Mouse (Mus musculus) heart, embryonic 11.5 days (tissue): ENCODE results near the gene Atg5. TPM values are rescaled to one million over a fixed set of nuclear protein-coding genes. Genes with fewer than 3 reads are reported as not detected.

ENCODE experiments used
- ATAC-seq: fragments of 200-750 bp; cut with Nextera tagmentation; replicated peaks from 2 replicates; pipeline ENCODE4 v1.8.0; 2017; ENCODE audit warnings: moderate library complexity; ENCODE audit not compliant: insufficient number of reproducible peaks, low FRiP score, low TSS enrichment
- H3K27ac ChIP-seq: fragments of 300-500 bp; sonication (generic); 2 replicates; pipeline ENCODE4 v1.5.1; 2014; ENCODE audit warnings: mild to moderate bottlenecking, low read depth, low read length
- H3K27me3 ChIP-seq: fragments of 300-500 bp; sonication (generic); 2 replicates; pipeline ENCODE4 v1.6.1; 2014; ENCODE audit warnings: mild to moderate bottlenecking, low read length, mixed read lengths; ENCODE audit not compliant: control insufficient read depth, insufficient read depth
- H3K36me3 ChIP-seq: fragments of 300-500 bp; sonication (generic); 2 replicates; pipeline ENCODE4 v1.6.1; 2014; ENCODE audit warnings: mild to moderate bottlenecking, low read length, moderate library complexity, mixed read lengths; ENCODE audit not compliant: control insufficient read depth, insufficient read depth
- H3K4me1 ChIP-seq: fragments of 300-500 bp; sonication (generic); 2 replicates; pipeline ENCODE4 v1.6.1; 2014; ENCODE audit warnings: low read length; ENCODE audit not compliant: control insufficient read depth, insufficient read depth
- H3K4me2 ChIP-seq: fragments of 300-500 bp; sonication (generic); 2 replicates; pipeline ENCODE4 v1.6.1; 2014; ENCODE audit warnings: mild to moderate bottlenecking, moderate library complexity
- H3K4me3 ChIP-seq: fragments of 300-500 bp; sonication (generic); 2 replicates; pipeline ENCODE4 v1.5.1; 2014; ENCODE audit warnings: low read depth, low read length
- H3K9ac ChIP-seq: fragments of 300-500 bp; sonication (generic); 2 replicates; pipeline ENCODE4 v1.6.1; 2014; ENCODE audit warnings: mild to moderate bottlenecking, low read depth, low read length, moderate library complexity
- H3K9me3 ChIP-seq: fragments of 300-500 bp; sonication (generic); replicated peaks from 2 replicates; pipeline ENCODE4 v1.6.1; 2016; ENCODE audit warnings: low read length; ENCODE audit not compliant: control insufficient read depth
- WGBS: fragments of 180-500 bp; shearing (Covaris S2); extraction: QIAGEN DNeasy Blood & Tissue Kit; methylation state at CpG from one replicate; pipeline ENCODE4 v1.1.7; 2014; ENCODE audit not compliant: insufficient replicate concordance; 5-methylcytosine and 5-hydroxymethylcytosine counted together
- polyA plus RNA-seq: library from polyadenylated mRNA; unstranded; fragments of >200 nt; fragmentation: Nextera tagmentation; extraction: Ambion mirVana; gene quantifications from 2 replicates; pipeline ENCODE4 v1.2.1, GENCODE M21; 2014

Gene Atg5
- polyA plus RNA-seq, 1 experiment from 2014 or later: 30.6 TPM

GRCm38 (mm10) chr10:44362435-44362834, 94.3 kb downstream of the Atg5 start:
- H3K4me1 ChIP-seq: peaks cover 4% of the 10 kb centered on the region; the same call in 1 of the 2 replicates
- H3K9ac ChIP-seq: no peak overlapping the region
- no peak overlapping the region for H3K4me2 ChIP-seq
- no peaks in the 10 kb centered on the region for H3K36me3 ChIP-seq
- H3K4me3 ChIP-seq: no peak overlapping the region
- H3K27me3 ChIP-seq: no peaks in the 10 kb centered on the region
- no peaks in the 10 kb centered on the region for H3K9me3 ChIP-seq
- ATAC-seq: no peak
- no peak overlapping the region for H3K27ac ChIP-seq
- WGBS: 81% methylated on average over 5 of the region's 5 CpGs

- H3K27ac ChIP-seq: no peak overlapping the region
- no peak overlapping the region for H3K4me3 ChIP-seq
- no peaks in the 10 kb centered on the region for H3K9me3 ChIP-seq
- H3K9ac ChIP-seq: no peak overlapping the region
- ATAC-seq: no peak
- no peak overlapping the region for H3K4me2 ChIP-seq
- H3K36me3 ChIP-seq: no peaks in the 10 kb centered on the region
- 72% methylated on average over 9 of the region's 9 CpGs for WGBS
- H3K27me3 ChIP-seq: no peaks in the 10 kb centered on the region
- H3K4me1 ChIP-seq: peaks cover 3% of the 10 kb centered on the region; the same call in 1 of the 2 replicates
These were observed 94.7 kb downstream of the Atg5 start for GRCm38 (mm10) chr10:44362846-44363245.

- Histone ChIP-seq H3K4me1 (peaks cover 3% of the 10 kb centered on the region; the same call in 1 of the 2 replicates), H3K36me3 (no peaks in the 10 kb centered on the region), H3K9ac (no peak overlapping the region), H3K4me3 (no peak overlapping the region), H3K27ac (no peak overlapping the region), H3K4me2 (no peak overlapping the region), H3K9me3 (no peaks in the 10 kb centered on the region), H3K27me3 (no peaks in the 10 kb centered on the region)
- 83% methylated on average over 2 of the region's 2 CpGs for whole genome bisulfite sequencing
- ATAC-seq: no peak
These were observed 98.0 kb downstream of the Atg5 start for GRCm38 (mm10) chr10:44366186-44366585.

- Histone ChIP-seq H3K4me3 (no peak overlapping the region), H3K9me3 (no peaks in the 10 kb centered on the region), H3K27ac (no peak overlapping the region), H3K27me3 (no peaks in the 10 kb centered on the region), H3K4me1 (peaks cover 3% of the 10 kb centered on the region; the same call in 1 of the 2 replicates), H3K4me2 (no peak overlapping the region), H3K36me3 (no peaks in the 10 kb centered on the region), H3K9ac (no peak overlapping the region)
- 73% methylated on average over 12 of the region's 12 CpGs for WGBS
- ATAC-seq: no peak
These were observed 98.9 kb downstream of the Atg5 start for GRCm38 (mm10) chr10:44367043-44367442.

- Histone ChIP-seq H3K27ac (no peak overlapping the region), H3K4me3 (no peak overlapping the region), H3K4me1 (peaks cover 3% of the 10 kb centered on the region; the same call in 1 of the 2 replicates), H3K4me2 (no peak overlapping the region), H3K9me3 (no peaks in the 10 kb centered on the region), H3K9ac (no peak overlapping the region), H3K36me3 (no peaks in the 10 kb centered on the region), H3K27me3 (no peaks in the 10 kb centered on the region)
- ATAC-seq: no peak
- 55% methylated on average over 13 of the region's 13 CpGs for WGBS
These were observed 100.4 kb downstream of the Atg5 start for GRCm38 (mm10) chr10:44368596-44368995.

GRCm38 (mm10) chr10:44370666-44371065, 102.5 kb downstream of the Atg5 start:
- H3K27ac ChIP-seq: no peak overlapping the region
- H3K4me1 ChIP-seq: no peaks in the 10 kb centered on the region
- WGBS: 66% methylated on average over 6 of the region's 6 CpGs
- no peak overlapping the region for H3K4me2 ChIP-seq
- ATAC-seq: no peak
- H3K4me3 ChIP-seq: no peak overlapping the region
- H3K36me3 ChIP-seq: no peaks in the 10 kb centered on the region
- H3K9ac ChIP-seq: no peak overlapping the region
- no peaks in the 10 kb centered on the region for H3K9me3 ChIP-seq
- no peaks in the 10 kb centered on the region for H3K27me3 ChIP-seq

GRCm38 (mm10) chr10:44372210-44372609, 104.1 kb downstream of the Atg5 start:
- Histone ChIP-seq H3K4me1 (no peaks in the 10 kb centered on the region), H3K27me3 (no peaks in the 10 kb centered on the region), H3K9ac (no peak overlapping the region), H3K4me2 (no peak overlapping the region), H3K9me3 (no peaks in the 10 kb centered on the region), H3K27ac (no peak overlapping the region), H3K36me3 (no peaks in the 10 kb centered on the region), H3K4me3 (no peak overlapping the region)
- 71% methylated on average over 3 of the region's 3 CpGs for WGBS
- no peak for ATAC-seq

- no peak overlapping the region for H3K27ac ChIP-seq
- ATAC-seq: no peak
- H3K4me1 ChIP-seq: no peaks in the 10 kb centered on the region
- H3K27me3 ChIP-seq: no peaks in the 10 kb centered on the region
- no peak overlapping the region for H3K4me2 ChIP-seq
- no peak overlapping the region for H3K9ac ChIP-seq
- H3K36me3 ChIP-seq: no peaks in the 10 kb centered on the region
- no peaks in the 10 kb centered on the region for H3K9me3 ChIP-seq
- H3K4me3 ChIP-seq: no peak overlapping the region
- 40% methylated on average over 2 of the region's 2 CpGs for WGBS
These were observed 106.5 kb downstream of the Atg5 start for GRCm38 (mm10) chr10:44374678-44375077.

GRCm38 (mm10) chr10:44375501-44375900, 107.3 kb downstream of the Atg5 start:
- no peaks in the 10 kb centered on the region for H3K36me3 ChIP-seq
- no peak overlapping the region for H3K9ac ChIP-seq
- peaks cover 5% of the 10 kb centered on the region; the same call in 1 of the 2 replicates for H3K4me1 ChIP-seq
- 81% methylated on average over 1 of the region's 1 CpGs for WGBS
- ATAC-seq: no peak
- H3K4me2 ChIP-seq: no peak overlapping the region
- H3K9me3 ChIP-seq: no peaks in the 10 kb centered on the region
- H3K27me3 ChIP-seq: no peaks in the 10 kb centered on the region
- no peak overlapping the region for H3K4me3 ChIP-seq
- no peak overlapping the region for H3K27ac ChIP-seq
